Mouse (Mus musculus) ovary, postnatal 36 days (tissue): ENCODE measurements around the gene Slc25a21.

Experiments used
- DNase-seq: peaks from one replicate; pipeline ENCODE4 v3.0.0; 2022; ENCODE audit warnings: low spot score, mixed read lengths

The Slc25a21 gene

GRCm38 (mm10) chr12:56689736-56690135 is 507.5 kb downstream of the Slc25a21 start:
- peak; percentile 33 for DNase-seq

GRCm38 (mm10) chr12:56689331-56689730 is 507.9 kb downstream of the Slc25a21 start:
- DNase-seq: no peak

DNA sequence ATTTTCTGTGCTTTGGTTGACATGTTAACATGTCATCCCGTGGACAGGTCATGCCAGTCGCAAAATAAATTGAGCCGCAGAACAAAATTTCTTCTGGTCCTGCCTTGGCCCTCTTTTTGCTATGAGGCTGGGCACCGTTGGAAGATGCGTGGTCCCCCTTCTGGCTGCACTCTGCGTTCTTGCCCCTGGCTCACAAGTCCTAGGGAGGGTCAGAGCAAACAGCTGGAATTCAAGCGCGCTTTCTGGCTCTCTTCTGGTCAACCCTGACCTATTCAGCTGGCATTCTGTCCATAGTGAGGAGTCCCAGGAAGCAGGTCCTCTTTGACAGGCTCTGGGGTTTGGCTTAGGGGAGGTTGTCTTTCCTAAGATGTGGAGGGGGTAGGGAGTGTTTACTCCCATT is 508.4 kb downstream of the Slc25a21 start:
- no peak for DNase-seq

GRCm38 (mm10) chr12:56688482-56688840 is 508.8 kb downstream of the Slc25a21 start:
- DNase-seq: no peak

GRCm38 (mm10) chr12:56687640-56688481 is 509.4 kb downstream of the Slc25a21 start:
- DNase-seq: no peak

DNA sequence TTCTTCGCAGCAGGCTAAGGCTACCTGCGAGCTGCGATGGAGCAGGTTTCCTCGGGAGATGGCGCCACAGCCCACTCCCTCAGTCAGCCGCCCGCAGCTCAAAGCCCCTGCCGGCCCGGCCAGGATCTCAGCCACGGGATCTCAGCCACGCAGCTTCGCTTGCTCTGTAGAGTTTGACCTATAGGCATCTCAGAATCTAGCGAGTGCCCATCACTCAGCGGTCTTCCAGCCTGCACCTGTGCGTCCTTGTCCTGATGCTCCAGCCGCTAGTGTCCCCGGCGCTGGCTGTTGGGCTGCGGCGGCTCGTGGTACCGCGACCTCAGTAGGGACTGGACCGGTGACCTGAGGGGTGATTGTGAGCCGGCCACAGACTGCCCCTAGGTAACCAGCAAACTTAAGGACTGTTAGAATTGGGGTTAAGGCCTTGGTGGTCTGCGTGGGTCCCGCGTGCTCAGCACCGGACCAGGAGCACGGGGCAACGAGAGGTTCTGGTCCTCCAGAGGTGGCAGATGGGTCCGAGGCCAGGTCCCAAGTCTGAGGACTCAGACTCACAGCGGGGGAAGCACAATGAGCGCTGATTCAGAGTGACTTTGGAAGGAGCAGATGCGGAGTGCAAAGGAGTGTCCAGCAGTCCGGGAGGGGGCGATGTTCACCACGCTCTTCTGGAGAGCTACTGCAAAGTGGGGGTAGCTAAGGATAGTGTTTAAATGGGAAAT is 516.0 kb downstream of the Slc25a21 start:
- no peak for DNase-seq

GRCm38 (mm10) chr12:56677620-56678019 is 519.7 kb downstream of the Slc25a21 start:
- DNase-seq: no peak

DNA sequence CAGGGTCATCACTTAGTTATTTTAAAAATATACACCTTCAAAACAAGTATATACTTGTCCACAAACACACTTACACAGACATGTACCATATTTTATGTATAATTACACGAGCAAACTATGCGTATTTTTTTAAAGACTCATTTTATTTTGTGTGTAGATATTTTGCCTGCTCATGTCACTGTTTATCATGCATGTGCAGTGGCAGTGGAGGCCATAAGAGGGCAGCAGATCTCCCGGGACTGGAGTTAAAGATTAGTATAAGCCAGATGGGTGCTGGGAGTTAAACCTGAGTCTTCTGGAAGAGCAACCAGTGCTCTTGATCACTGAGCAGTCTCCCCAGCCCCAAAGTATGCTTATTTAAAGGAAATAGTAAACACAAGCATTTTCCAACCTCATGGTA is 522.5 kb downstream of the Slc25a21 start:
- DNase-seq: no peak

GRCm38 (mm10) chr12:56670795-56671194 is 526.5 kb downstream of the Slc25a21 start:
- no peak for DNase-seq

GRCm38 (mm10) chr12:56669451-56670122 is 527.7 kb downstream of the Slc25a21 start:
- DNase-seq: no peak
